Mouse (Mus musculus): ENCODE results near the gene Ankrd26.
"Not testable (repeated sequence)": the region's sequence is repeated elsewhere in the genome, so short reads cannot be mapped to it uniquely, and the experiment has no call there.

Gene Ankrd26

DNA sequence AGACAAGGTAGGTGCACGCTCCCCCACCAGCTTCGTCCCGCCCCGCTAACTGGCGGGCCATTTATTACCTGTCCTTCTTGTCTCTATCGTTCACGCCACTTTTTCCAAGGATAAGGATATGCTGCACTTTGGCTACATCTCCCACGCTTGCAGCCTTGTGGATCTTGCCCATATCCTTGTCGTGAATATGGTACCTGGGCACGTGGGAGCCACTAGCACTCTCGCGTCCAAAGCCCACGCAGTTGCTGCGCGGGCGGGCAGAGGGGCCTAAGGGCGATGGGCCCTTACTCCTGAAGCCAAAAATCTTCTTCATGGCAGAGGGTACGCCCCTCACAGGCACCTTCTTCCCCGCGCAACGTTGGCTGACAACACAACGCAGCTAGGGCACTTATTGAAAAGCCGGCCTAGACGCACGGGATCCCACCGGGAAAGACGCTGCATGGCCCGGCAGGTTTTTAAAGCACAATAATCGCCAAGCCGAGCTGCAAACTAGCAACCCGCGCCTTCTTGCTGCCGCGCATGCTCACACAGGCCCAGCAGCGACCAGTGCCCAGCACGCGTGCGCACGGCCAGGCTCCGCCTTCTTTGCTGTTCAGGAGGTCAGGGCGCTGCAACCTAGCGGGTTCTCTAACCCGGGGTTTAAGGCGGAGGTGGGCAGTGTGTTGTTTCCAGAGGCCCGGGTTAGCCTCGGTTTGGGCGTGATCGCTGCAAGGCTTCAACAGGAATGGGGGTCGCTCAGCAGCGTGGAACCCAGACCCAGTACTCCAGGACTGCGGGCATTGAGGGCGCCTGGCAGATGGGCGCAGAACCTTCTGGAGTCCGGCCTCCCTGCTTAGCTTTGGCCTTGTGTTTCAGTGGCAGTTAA is at the start of gene Ankrd26:
TSS of gene Ankrd26 (minus strand) at position 482 of the 865 bp plus-strand sequence.
- peak; percentile 96 for DNase-seq (ENCODE audit: low spot score)

DNA sequence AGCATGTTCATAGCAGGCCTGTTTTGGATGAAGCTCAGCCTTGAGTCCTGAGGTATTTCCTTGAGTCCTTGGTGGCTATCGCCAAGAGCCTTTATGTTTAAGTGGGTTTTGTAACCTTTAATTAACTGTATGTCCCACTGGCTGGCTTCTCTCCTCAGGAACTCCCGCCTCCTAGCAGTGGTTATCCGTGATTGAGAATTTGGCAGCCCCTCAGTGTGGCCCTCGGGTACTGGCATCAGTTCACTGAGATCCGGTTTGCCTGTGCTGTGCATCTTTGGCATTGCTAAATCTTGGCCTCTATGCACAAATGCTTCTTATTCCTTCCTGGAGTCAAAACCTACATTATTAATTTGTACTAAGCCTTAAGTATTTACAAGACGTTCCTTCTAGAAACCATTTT is 46.9 kb upstream of the Ankrd26 start:
- no peak for DNase-seq (ENCODE audit: low spot score)

DNA sequence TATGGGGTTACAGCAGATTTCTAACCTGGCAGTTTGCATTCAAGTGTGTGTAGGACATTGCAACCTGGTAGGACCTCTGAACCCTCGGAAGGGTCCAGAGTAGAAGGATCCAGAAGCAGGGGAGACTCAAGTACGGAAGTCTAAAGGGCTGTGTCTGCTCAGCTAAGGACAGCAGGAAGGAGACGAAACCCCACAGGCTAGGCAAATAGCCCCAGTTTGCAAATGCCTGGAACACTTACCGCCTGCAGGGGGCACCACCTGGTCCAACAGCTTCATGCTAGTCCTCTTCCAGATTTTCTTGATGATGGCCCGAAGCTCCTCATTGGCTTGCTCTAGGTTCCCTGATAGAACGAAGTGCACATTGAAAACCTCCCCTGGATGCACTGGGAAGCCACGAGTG is 43.9 kb upstream of the Ankrd26 start:
- no peak for DNase-seq (ENCODE audit: low spot score)

DNA sequence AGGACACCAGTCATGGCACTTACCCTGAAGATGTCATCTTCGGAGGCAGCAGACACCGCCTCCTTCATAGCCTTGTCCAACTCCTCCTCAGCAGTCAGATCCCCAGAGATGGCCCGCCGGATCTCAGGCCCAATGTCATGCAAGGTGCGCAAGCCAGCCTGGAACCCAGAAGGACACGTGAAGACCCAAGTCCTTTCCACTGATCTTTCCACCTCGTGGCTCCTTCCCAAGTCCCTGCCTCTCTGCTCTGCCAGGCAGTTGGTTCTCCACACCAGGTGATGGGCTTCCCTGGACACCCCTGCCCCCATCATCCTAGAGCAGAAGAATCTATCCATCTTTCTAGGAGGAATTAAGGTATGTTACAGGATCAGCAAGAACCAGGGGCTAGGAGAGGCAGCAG is 41.8 kb upstream of the Ankrd26 start:
- DNase-seq (ENCODE audit: low spot score) = no peak

DNA sequence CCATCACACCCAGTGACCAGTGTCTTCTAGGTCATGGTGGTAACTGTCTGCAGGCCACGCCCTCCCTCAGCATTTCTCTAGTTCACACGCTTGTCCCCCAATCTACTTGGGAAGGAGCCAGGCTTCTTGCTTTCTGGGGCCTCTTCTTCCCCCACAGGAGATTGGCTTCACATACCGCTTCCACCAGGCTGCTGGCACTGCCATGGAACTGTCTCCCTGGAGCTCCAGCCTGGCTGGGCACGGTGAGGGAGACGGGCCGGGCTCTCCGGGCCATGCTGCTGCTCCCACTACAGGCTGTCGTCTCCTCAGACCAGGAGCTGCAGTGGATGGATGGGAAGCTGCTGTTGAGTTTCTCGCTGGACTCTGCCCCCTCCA is 33.6 kb upstream of the Ankrd26 start:
- no peak for DNase-seq (ENCODE audit: low spot score)

DNA sequence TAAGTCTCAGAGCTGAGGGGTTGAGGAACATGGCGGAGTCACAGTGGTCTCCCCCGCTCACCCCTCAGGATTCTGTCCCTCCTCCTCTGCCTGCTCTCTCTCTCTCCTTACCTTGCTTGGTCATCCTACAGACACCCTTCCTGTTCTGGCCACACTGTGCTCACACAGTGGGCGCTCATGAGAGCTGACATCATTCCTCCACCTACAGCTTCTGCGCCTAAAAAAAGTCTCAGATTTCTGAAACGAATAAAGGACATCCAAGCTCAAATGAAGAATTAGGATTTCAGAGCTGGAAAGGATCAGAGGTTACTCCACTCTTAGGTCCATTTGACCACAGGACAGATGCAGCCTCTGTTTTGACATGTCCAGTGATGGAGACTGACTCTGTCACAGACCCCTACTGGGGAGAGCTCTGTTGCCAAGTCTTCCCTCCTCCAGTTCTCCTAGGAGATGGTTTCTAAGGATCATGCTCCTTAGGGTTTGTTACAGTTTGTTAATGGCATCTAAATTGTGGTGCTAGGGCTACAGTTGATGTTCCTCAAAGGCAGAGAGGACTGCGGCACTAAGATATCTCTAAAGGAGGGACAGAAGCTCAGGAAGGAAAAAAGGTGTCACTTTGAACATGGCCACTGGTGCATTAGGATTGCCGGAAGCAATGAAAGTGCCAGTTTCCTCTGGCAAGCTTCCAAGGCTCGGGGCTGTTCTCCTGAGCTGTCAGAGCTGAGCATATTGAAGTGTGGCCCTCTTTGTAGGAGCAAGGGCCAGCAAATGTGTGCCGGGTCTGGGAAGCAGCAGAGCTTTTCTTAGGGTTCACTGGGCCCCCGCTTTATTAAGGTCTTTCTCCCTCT is 33.0 kb upstream of the Ankrd26 start:
- DNase-seq (ENCODE audit: low spot score) = no peak

DNA sequence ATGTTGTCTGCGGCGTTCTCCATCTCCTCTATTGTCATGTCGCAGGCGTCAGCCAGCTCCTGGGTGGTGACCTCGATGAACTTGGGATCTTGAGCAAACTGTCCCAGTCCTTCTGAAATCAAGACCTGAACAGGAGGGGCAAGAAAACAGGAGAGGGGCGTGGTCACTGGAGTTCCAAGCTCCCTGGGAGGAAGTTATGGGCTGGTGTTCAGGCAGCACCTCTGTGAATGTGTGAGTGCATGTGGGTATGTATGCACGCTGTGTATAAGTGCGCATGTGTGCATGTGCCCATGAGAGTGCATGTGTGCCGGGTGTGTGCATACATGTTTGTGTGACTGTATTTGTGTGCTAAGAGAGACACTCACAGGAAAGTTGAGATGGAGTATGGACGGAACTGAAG is 32.0 kb upstream of the Ankrd26 start:
- DNase-seq (ENCODE audit: low spot score) = no peak

DNA sequence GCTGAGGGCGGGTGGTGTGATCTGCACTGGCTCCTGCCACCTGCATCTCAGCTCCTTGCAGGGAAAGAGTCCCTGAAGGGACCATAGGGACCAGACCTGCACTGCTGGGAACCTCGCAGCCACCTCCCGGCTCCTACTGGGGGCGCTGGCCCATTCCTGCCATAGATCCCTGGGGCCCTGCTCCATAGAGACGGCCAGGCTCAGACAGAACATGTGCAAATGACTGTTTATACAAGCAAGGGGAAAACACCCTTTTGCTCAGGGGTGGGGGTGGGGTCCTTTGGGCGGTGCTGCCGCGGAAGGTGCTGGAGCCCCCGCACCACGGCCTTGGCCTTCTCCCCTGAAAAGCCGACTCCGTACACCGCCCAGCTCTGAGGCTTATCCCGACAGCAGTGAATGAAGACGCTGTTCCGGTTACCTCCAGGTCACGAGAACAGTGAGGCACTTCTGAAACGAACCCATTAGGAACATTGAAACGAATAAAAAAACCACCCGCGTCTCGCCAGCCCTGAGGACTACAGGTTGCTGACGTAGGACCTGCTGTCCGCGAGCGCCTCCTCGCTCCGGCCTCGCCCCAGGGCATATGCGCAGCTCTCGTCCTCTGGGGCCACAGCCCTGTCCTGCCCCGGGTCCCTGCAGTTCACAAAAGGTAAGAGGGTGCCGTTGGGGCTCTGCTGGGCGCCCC is 31.5 kb upstream of the Ankrd26 start:
- DNase-seq (ENCODE audit: low spot score) = peak; percentile 53

DNA sequence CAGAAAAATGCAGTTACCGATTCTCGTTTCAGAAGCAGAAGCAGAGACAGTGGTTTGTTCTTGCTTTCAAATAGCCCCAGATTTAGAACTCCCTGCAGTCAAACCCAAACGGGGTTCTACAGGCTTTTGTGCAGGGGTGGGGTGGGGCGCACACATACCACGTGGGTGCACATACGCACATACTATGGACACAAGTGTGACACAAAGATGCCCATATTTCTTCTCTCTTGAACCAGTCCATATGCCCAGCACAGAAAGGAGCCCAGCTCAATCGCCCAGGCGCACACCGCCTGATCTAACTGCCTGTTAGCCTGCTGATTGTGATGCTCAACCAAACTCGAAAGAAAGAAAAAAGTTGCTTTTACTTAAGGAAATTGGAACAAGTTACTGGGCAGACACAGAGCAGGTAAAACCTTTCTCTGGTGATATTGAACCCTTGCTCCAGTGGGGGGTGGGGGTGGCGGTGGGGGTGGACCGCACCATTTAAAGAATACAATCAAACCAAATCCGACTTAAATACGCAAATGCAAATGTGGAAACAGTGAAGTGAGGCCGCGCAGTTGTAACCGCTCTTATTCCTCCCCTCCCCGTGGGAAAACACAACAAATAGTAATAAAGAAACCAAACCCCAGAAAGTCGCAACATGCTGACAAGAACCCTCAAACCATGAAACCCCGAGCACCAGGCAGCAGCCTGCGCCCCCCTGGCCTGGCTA is 30.8 kb upstream of the Ankrd26 start:
- DNase-seq (ENCODE audit: low spot score) = no peak

DNA sequence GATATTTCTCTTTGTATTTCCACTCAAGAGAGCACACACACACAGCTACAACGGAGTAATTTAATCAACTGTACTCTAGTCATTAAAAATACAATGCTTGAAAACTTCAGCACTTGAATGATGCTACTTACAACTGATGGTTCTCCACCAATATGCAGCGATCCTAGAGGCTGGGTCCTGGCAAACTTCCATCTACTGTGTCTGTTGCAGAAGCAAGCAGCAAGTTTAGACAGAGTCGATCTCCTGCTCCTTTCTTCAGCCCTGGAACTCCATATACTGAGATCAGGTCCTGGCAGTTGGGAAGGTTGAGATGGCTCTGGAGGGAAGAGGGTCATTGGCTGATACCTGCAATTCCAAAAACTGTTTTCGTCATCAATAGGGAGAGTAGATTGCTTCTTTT is 16.7 kb upstream of the Ankrd26 start:
- DNase-seq (ENCODE audit: low spot score) = not testable (repeated sequence)

DNA sequence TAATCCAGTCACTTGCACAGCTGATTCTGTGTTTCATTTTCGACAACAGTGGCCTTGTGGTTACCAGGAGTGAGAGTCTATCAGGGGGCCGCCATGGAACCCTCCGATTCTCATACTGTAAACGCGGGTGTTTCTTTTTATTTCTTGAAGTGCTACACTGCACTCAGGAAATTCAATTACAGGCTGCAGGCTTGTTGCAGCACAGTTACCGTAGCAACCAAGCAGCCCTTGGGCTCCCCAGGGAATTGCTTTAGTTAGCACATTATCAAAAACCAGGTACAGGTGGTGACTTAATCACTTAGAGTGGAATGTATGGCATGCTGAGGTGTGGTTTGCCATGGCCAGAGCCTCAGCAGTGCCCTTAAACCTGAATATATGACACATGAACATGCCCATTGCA is 12.3 kb upstream of the Ankrd26 start:
- no peak for DNase-seq (ENCODE audit: low spot score)

DNA sequence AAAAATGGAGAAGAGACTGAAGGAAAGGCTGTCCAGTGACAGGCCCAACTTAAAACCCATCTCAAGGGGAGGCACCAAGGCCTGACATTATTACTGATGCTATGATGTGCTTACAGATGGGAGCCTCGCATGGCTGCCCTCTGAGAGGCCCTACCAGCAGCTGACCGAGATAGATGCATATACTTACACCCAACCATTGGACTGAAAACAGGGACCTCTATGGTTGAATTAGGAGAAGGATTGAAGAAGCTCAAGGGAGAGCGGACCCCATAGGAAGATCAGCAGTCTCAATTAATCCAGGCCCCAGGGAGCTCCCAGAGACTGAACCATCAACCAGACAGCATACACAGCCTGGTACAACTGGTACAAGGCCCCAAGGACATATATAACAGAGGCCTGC is 5.8 kb upstream of the Ankrd26 start:
- no peak for DNase-seq (ENCODE audit: low spot score)

DNA sequence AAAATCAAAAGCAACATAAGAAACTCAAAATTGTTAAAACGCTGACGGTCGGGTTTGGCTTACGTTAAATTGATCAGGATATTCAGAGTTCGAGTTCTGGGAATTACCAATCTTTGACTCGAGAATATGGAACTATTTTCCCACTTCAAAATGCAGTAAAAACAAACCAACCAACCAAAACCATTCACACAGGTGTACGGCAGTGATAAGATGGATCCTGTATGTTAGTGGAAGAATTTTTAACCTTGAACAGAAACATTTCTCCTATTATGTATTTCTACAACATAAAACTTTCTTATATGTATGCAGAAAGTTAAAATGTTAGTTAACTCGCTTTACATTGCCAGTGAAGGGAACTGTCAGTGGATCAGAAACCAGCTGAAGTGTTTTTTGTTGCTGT is 801 bp downstream of the Ankrd26 start:
- no peak for DNase-seq (ENCODE audit: low spot score)

DNA sequence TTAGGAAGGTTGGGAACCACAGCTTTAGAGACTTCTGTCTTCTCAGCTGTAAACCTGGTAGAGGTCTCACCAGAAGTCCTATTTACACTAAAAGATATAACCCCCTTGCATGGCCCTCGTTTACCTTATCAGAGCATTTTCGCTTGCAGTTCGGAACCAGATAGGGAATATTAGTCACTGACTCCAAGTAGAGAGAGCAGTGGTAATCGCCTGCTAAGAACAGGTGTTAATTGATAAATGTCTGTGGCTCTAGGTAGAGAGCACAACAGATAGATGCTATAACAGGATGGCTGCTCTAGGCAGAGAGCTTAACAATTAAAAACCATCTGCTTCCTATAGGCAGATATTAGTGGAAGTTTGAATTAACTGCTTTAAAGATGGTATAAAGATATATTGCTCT is 23.4 kb downstream of the Ankrd26 start:
- DNase-seq (ENCODE audit: low spot score) = no peak

DNA sequence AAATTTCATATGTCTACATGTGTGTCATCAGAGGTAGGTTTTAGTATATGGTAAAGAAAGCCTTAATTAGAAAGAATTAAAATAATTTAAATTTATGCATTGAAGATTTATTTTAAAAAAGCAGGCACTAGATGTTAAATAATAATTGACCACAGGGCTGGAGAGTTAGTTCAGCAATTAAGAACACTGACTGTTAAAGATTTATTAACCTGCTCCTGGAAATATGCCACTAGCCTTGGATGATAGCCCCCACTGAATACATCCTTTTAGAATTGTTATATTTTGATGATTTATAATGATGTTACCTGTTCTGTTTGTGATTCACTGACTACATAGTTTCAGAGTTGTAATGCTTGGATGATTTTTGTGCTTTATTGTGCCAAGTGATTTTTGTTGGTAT is 24.8 kb downstream of the Ankrd26 start:
- not testable (repeated sequence) for DNase-seq (ENCODE audit: low spot score)

DNA sequence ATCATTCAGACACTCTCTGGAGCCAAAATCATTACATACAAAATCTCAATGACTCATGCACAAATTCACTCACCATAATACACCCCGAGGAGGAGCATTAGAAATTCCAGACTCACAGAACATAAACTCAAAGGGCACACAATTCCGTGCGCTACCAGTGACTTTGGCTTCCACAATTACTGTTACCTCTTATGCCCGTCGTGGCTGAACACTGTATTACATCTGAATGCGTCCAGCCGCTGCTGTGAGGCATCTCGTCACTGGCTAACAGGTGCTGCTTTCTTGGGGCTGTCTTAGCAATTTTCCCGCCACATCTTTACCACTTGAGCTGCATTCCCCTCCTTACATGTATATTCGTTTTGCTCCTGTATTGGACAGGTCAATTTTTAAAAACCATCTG is 26.7 kb downstream of the Ankrd26 start:
- DNase-seq (ENCODE audit: low spot score) = no peak

DNA sequence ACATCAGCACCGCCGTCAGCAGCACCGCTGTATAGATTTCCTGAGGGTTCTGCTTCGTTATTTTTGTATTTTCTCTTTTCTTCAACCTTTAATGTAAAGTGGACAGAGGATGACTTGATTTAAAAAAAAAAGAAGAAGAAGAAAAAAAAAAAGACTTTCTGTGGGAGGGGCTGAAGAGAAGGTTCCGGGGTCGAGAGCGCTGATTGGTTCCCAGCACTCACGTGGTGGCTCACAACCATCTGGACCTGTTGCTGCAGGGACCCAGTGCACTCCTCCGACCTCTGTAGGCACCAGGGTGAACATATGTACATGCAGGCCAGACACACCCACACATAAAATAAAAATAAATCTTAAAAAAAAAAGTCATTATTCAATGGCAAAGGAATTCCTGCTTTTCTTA is 28.6 kb downstream of the Ankrd26 start:
- DNase-seq (ENCODE audit: low spot score) = no peak

DNA sequence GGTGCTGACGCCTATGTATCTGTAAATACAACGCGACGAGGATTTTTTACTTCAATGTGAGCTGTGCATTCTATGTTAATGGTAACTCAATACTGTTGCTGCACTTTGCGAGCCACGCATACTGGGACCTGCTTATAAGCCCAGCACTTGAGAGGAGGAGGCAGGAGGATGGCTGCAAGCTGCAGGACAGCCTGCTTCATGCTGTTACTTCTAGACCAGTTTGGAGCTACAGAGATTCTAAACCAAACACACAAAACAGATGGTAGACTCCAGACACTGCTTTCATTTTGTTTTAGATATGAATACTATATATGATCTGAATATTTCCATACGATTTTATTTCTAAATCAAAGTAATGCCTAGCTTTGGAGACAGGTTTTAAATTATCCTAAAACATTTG is 41.4 kb downstream of the Ankrd26 start:
- no peak for DNase-seq (ENCODE audit: low spot score)

DNA sequence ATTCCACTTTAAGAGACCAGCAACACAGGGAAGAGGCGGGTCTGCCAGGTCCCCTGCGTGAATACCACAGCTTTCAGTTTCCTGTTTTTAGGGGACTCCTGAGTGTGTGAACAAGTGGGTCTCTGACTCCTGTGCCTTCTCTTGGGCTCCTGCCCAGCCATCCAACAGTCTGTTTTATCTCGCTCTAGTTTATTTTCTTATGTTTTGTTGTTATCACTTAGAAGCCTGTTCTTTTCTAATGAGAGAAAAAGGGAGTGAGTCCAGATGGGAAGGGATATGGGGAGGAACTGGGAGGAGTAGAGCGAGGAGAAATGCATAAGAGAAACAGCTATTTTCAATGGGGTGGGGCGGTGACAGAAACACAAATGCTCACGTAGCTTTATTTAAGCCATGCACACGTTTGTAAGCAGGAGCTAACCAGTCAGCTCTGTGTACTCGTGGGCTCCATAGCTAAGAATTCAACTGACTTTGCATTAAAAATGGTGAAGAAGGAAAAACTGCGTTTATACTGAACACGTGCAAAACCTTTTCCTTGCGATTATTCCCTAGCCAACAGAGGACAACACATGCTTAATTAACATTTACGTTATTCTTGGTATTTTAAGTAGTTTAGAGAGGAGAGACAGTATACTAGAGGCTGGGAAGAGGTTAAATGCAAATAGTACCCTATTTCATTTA is 48.6 kb downstream of the Ankrd26 start:
- no peak for DNase-seq (ENCODE audit: low spot score)

DNA sequence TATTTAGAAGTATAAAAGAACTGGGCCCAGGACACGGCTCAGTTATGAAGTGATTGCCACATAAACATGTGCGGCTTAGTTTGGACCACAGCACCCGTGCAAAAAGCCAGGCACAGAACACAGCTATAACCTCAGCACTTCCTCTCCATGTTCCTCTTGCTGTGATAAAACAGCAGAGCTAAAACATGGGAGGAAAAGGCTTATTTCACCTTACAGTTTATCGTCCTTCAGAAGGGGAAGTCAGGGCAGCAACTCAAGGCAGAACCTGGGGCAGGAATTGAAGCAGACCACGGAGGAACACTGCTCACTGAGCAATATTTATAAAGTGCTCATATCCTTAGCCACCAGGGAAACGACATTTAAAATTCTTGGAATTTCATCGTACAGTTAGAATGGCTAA is 63.0 kb downstream of the Ankrd26 start:
- DNase-seq (ENCODE audit: low spot score) = no peak

DNA sequence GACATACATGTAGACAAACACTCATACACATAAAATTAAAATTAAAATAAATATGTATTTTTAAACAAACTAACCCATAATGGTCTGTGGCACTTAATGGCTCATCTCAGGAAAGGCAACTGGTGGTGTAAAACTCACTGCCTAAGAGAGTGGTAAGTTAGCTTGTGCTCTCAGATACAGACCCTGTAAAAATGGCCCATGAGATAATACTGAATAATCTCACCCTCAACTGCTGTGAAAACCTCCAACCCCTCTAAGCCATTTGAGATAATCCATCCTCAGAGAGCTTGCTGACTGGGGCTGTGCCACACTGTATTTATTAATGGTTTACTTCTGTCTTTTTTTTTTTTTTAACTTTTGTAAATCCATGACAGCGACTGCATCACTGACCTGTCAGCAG is 79.9 kb downstream of the Ankrd26 start:
- no peak for DNase-seq (ENCODE audit: low spot score)
